Mouse (Mus musculus) lung, postnatal 25 days (tissue): ENCODE measurements around the gene Zfp800.

Source experiments
- DNase-seq: peaks from one replicate; pipeline ENCODE4 v3.0.0; 2022; ENCODE audit warnings: low spot score

The Zfp800 gene

GRCm38 (mm10) chr6:28202833-28203232 is 195.0 kb downstream of the Zfp800 start:
- no peak for DNase-seq

- no peak for DNase-seq
Measured at GRCm38 (mm10) chr6:28193901-28194300, 203.9 kb downstream of the Zfp800 start.

GRCm38 (mm10) chr6:28191935-28192334 is 205.9 kb downstream of the Zfp800 start:
- no peak for DNase-seq
